Mouse (Mus musculus): ENCODE data around the gene Vstm2b. TPM values are rescaled to one million over a fixed set of nuclear protein-coding genes. Genes with fewer than 3 reads are reported as not detected.
A peak's percentile ranks its signal among the peaks of the same experiment; 100 is the strongest.

Gene Vstm2b
- polyA plus RNA-seq, 2 experiments, result 0.07 TPM; not detected in 1

- no peaks in the 10 kb centered on the region for H3K9me3 ChIP-seq (ENCODE audit: control insufficient read depth, low read length)
- ATAC-seq (ENCODE audit: insufficient read depth) (no peak), DNase-seq (ENCODE audit: low read depth in 3 of 3, low spot score in 3 of 3) (no peak)
- no peak overlapping the region for H3K27ac ChIP-seq
- no peak overlapping the region for H3K4me2 ChIP-seq (ENCODE audit: low read depth)
- TF ChIP-seq CTCF (IDR thresholded peaks at IDR 0.05; ENCODE audit: low read depth), result no peak
- no peak for TF ChIP-seq EP300 (IDR thresholded peaks at IDR 0.05; ENCODE audit: low read depth)
- no peak overlapping the region for H3K4me3 ChIP-seq (ENCODE audit: insufficient read depth in 1 of 2, low read depth in 2 of 2, low read length in 2 of 2)
- H3K27me3 ChIP-seq (ENCODE audit: control insufficient read depth, insufficient read depth, low read length), result peaks cover 39% of the 10 kb centered on the region
- H3K9ac ChIP-seq (replicated peaks), result no peak overlapping the region
- WGBS (ENCODE audit: insufficient replicate concordance), result 42% methylated on average over 4 of the region's 4 CpGs
- no peaks in the 10 kb centered on the region for H3K4me1 ChIP-seq (replicated peaks; ENCODE audit: control insufficient read depth in 2 of 2, insufficient read depth in 2 of 2, low read length in 1 of 2)
- no peaks in the 10 kb centered on the region for H3K36me3 ChIP-seq (replicated peaks; ENCODE audit: control insufficient read depth, insufficient read depth, low read depth)
These were observed 1.2 kb upstream of the Vstm2b start for GRCm38 (mm10) chr7:40896964-40897363.

GRCm38 (mm10) chr7:40898711-40899375 is 715 bp downstream of the Vstm2b start:
- DNase-seq (ENCODE audit: low read depth in 3 of 3, low spot score in 3 of 3) (no peak), ATAC-seq (ENCODE audit: insufficient read depth) (no peak)
- Histone ChIP-seq H3K9ac (replicated peaks) (no peak overlapping the region), H3K27ac (no peak overlapping the region), H3K4me3 (ENCODE audit: insufficient read depth in 1 of 2, low read depth in 2 of 2, low read length in 2 of 2) (no peak overlapping the region), H3K4me2 (ENCODE audit: low read depth) (0 out of 2 replicates have a peak overlapping the region, but pooled peaks have one; percentile 9), H3K27me3 (ENCODE audit: control insufficient read depth, insufficient read depth, low read length) (peaks cover 39% of the 10 kb centered on the region), H3K9me3 (ENCODE audit: control insufficient read depth, low read length) (no peaks in the 10 kb centered on the region), H3K4me1 (replicated peaks; ENCODE audit: control insufficient read depth in 2 of 2, insufficient read depth in 2 of 2, low read length in 1 of 2) (no peaks in the 10 kb centered on the region), H3K36me3 (replicated peaks; ENCODE audit: control insufficient read depth, insufficient read depth, low read depth) (no peaks in the 10 kb centered on the region)
- WGBS (ENCODE audit: insufficient replicate concordance), result 2% methylated on average over 46 of the region's 70 CpGs
- TF ChIP-seq EP300 (IDR thresholded peaks at IDR 0.05; ENCODE audit: low read depth), result no peak

GRCm38 (mm10) chr7:40899376-40900265 is 1.5 kb downstream of the Vstm2b start:
- Histone ChIP-seq H3K4me2 (ENCODE audit: low read depth) (no peak overlapping the region), H3K36me3 (replicated peaks; ENCODE audit: control insufficient read depth, insufficient read depth, low read depth) (no peaks in the 10 kb centered on the region), H3K27ac (no peak overlapping the region), H3K4me1 (replicated peaks; ENCODE audit: control insufficient read depth in 2 of 2, insufficient read depth in 2 of 2, low read length in 1 of 2) (no peaks in the 10 kb centered on the region), H3K4me3 (ENCODE audit: insufficient read depth in 1 of 2, low read depth in 2 of 2, low read length in 2 of 2) (no peak overlapping the region), H3K9me3 (ENCODE audit: control insufficient read depth, low read length) (no peaks in the 10 kb centered on the region), H3K27me3 (ENCODE audit: control insufficient read depth, insufficient read depth, low read length) (peaks cover 39% of the 10 kb centered on the region), H3K9ac (replicated peaks) (no peak overlapping the region)
- 2% methylated on average over 57 of the region's 61 CpGs for WGBS (ENCODE audit: insufficient replicate concordance)
- no peak for TF ChIP-seq CTCF (IDR thresholded peaks at IDR 0.05; ENCODE audit: low read depth)
- TF ChIP-seq EP300 (IDR thresholded peaks at IDR 0.05; ENCODE audit: low read depth), result no peak
- no peak for DNase-seq (ENCODE audit: low read depth in 3 of 3, low spot score in 3 of 3)
- no peak for ATAC-seq (ENCODE audit: insufficient read depth)

GRCm38 (mm10) chr7:40901201-40901600 is 3.1 kb downstream of the Vstm2b start:
- DNase-seq (ENCODE audit: low read depth in 3 of 3, low spot score in 3 of 3), result peak in 1 of 3 experiments; percentile 0
- peaks cover 39% of the 10 kb centered on the region for H3K27me3 ChIP-seq (ENCODE audit: control insufficient read depth, insufficient read depth, low read length)
- H3K36me3 ChIP-seq (replicated peaks; ENCODE audit: control insufficient read depth, insufficient read depth, low read depth), result no peaks in the 10 kb centered on the region
- H3K4me1 ChIP-seq (replicated peaks; ENCODE audit: control insufficient read depth in 2 of 2, insufficient read depth in 2 of 2, low read length in 1 of 2), result no peaks in the 10 kb centered on the region
- no peaks in the 10 kb centered on the region for H3K9me3 ChIP-seq (ENCODE audit: control insufficient read depth, low read length)
- no peak overlapping the region for H3K4me2 ChIP-seq (ENCODE audit: low read depth)
- no peak for ATAC-seq (ENCODE audit: insufficient read depth)
- no peak overlapping the region for H3K27ac ChIP-seq
- no peak overlapping the region for H3K9ac ChIP-seq (replicated peaks)
- H3K4me3 ChIP-seq (ENCODE audit: insufficient read depth in 1 of 2, low read depth in 2 of 2, low read length in 2 of 2), result no peak overlapping the region
- 6% methylated on average over 16 of the region's 16 CpGs for WGBS (ENCODE audit: insufficient replicate concordance)
- TF ChIP-seq EP300 (IDR thresholded peaks at IDR 0.05; ENCODE audit: low read depth), result no peak
- peak; percentile 52 for TF ChIP-seq CTCF (IDR thresholded peaks at IDR 0.05; ENCODE audit: low read depth)

GRCm38 (mm10) chr7:40902506-40902905 is 4.4 kb downstream of the Vstm2b start:
- H3K9ac ChIP-seq (replicated peaks), result no peak overlapping the region
- DNase-seq (ENCODE audit: low read depth in 3 of 3, low spot score in 3 of 3), result no peak
- no peak for ATAC-seq (ENCODE audit: insufficient read depth)
- no peak for TF ChIP-seq EP300 (IDR thresholded peaks at IDR 0.05; ENCODE audit: low read depth)
- TF ChIP-seq CTCF (IDR thresholded peaks at IDR 0.05; ENCODE audit: low read depth), result no peak
- no peaks in the 10 kb centered on the region for H3K9me3 ChIP-seq (ENCODE audit: control insufficient read depth, low read length)
- H3K4me2 ChIP-seq (ENCODE audit: low read depth), result no peak overlapping the region
- H3K4me1 ChIP-seq (replicated peaks; ENCODE audit: control insufficient read depth in 2 of 2, insufficient read depth in 2 of 2, low read length in 1 of 2), result no peaks in the 10 kb centered on the region
- no peak overlapping the region for H3K27ac ChIP-seq
- peaks cover 39% of the 10 kb centered on the region for H3K27me3 ChIP-seq (ENCODE audit: control insufficient read depth, insufficient read depth, low read length)
- no peaks in the 10 kb centered on the region for H3K36me3 ChIP-seq (replicated peaks; ENCODE audit: control insufficient read depth, insufficient read depth, low read depth)
- no peak overlapping the region for H3K4me3 ChIP-seq (ENCODE audit: insufficient read depth in 1 of 2, low read depth in 2 of 2, low read length in 2 of 2)
- WGBS (ENCODE audit: insufficient replicate concordance), result 20% methylated on average over 28 of the region's 28 CpGs

All from liver, embryonic 14.5 days (tissue).